Mouse (Mus musculus) kidney, postnatal 0 days (tissue): Measurements from ENCODE around the gene Sec14l4. TPM values are rescaled to one million over a fixed set of nuclear protein-coding genes. Genes with fewer than 3 reads are reported as not detected.
A peak's percentile ranks its signal among the peaks of the same experiment; 100 is the strongest.

ENCODE experiments used
- ATAC-seq: fragments of 200-750 bp; cut with Nextera tagmentation; replicated peaks from 2 replicates; pipeline ENCODE4 v1.8.0; 2017; ENCODE audit warnings: low read depth, moderate number of reproducible peaks, moderate TSS enrichment, moderate library complexity; ENCODE audit not compliant: low FRiP score
- DNase-seq: peaks from one replicate; pipeline ENCODE4 v3.0.0-alpha.2; 2016; ENCODE audit warnings: low spot score
- H3K27ac ChIP-seq: fragments of 300-500 bp; sonication (generic); 2 replicates; pipeline ENCODE4 v1.5.1; 2014; ENCODE audit warnings: mild to moderate bottlenecking
- H3K27me3 ChIP-seq: fragments of 300-500 bp; sonication (generic); 2 replicates; pipeline ENCODE4 v1.6.1; 2014; ENCODE audit warnings: low read length, mixed read lengths; ENCODE audit not compliant: insufficient read depth
- H3K36me3 ChIP-seq: fragments of 300-500 bp; sonication (generic); 2 replicates; pipeline ENCODE4 v1.6.1; 2014; ENCODE audit warnings: low read length, mixed read lengths; ENCODE audit not compliant: insufficient read depth
- H3K4me1 ChIP-seq: fragments of 300-500 bp; sonication (generic); replicated peaks from 2 replicates; pipeline ENCODE4 v1.6.1; 2014; ENCODE audit warnings: antibody characterized with exemption, low read length, mixed read lengths; ENCODE audit not compliant: insufficient read depth
- H3K4me2 ChIP-seq: fragments of 300-500 bp; sonication (generic); 2 replicates; pipeline ENCODE4 v1.6.1; 2014; ENCODE audit warnings: mild to moderate bottlenecking, low read length, moderate library complexity, mixed read lengths
- H3K4me3 ChIP-seq: fragments of 300-500 bp; sonication (generic); replicated peaks from 2 replicates; pipeline ENCODE4 v1.5.1; 2014; ENCODE audit warnings: low read depth, low read length
- H3K9ac ChIP-seq: fragments of 300-500 bp; sonication (generic); 2 replicates; pipeline ENCODE4 v1.6.1; 2014; ENCODE audit warnings: low read depth, low read length
- H3K9me3 ChIP-seq: fragments of 300-500 bp; sonication (generic); replicated peaks from 2 replicates; pipeline ENCODE4 v1.6.1; 2016; ENCODE audit warnings: low read length, inconsistent platforms, mixed read lengths
- CTCF ChIP-seq: IDR thresholded peaks from 2 replicates; pipeline ENCODE4 v1.5.1; 2016; ENCODE audit warnings: antibody characterized with exemption, low read depth, mild to moderate bottlenecking, moderate library complexity
- WGBS: fragments of 180-500 bp; shearing (Covaris S2); extraction: QIAGEN DNeasy Blood & Tissue Kit; methylation state at CpG from one replicate; pipeline ENCODE4 v1.1.7; 2014; 5-methylcytosine and 5-hydroxymethylcytosine counted together
- polyA plus RNA-seq: library from polyadenylated mRNA; unstranded; fragments of >200 nt; fragmentation: Nextera tagmentation; extraction: Ambion mirVana; gene quantifications from 2 replicates; pipeline ENCODE4 v1.2.1, GENCODE M21; 2015

The Sec14l4 gene
- polyA plus RNA-seq, 1 experiment from 2014 or later: not detected

- H3K4me2 ChIP-seq: no peak overlapping the region
- H3K4me3 ChIP-seq: no peak overlapping the region
- H3K27me3 ChIP-seq: no peaks in the 10 kb centered on the region
- no peak overlapping the region for H3K27ac ChIP-seq
- ATAC-seq (no peak), DNase-seq (peak; percentile 86)
- no peaks in the 10 kb centered on the region for H3K36me3 ChIP-seq
- TF ChIP-seq CTCF: peak; percentile 89
- no peaks in the 10 kb centered on the region for H3K4me1 ChIP-seq
- H3K9me3 ChIP-seq: no peaks in the 10 kb centered on the region
- H3K9ac ChIP-seq: no peak overlapping the region
- WGBS: 36% methylated on average over 5 of the region's 5 CpGs
Observed at GRCm38 (mm10) chr11:4083316-4084078, 52.2 kb downstream of the Sec14l4 start.

- Histone ChIP-seq H3K27ac (no peak overlapping the region), H3K36me3 (no peaks in the 10 kb centered on the region), H3K9ac (no peak overlapping the region), H3K27me3 (no peaks in the 10 kb centered on the region), H3K4me2 (no peak overlapping the region), H3K4me3 (no peak overlapping the region), H3K9me3 (no peaks in the 10 kb centered on the region), H3K4me1 (no peaks in the 10 kb centered on the region)
- WGBS: 63% methylated on average over 1 of the region's 1 CpGs
- DNase-seq (no peak), ATAC-seq (no peak)
- no peak for TF ChIP-seq CTCF
Observed at GRCm38 (mm10) chr11:4086246-4086645, 55.0 kb downstream of the Sec14l4 start.

- no peak overlapping the region for H3K4me3 ChIP-seq
- TF ChIP-seq CTCF: no peak
- H3K9me3 ChIP-seq: no peaks in the 10 kb centered on the region
- 60% methylated on average over 2 of the region's 2 CpGs for WGBS
- H3K36me3 ChIP-seq: no peaks in the 10 kb centered on the region
- no peaks in the 10 kb centered on the region for H3K27me3 ChIP-seq
- no peak overlapping the region for H3K4me2 ChIP-seq
- DNase-seq (no peak), ATAC-seq (no peak)
- no peak overlapping the region for H3K27ac ChIP-seq
- no peak overlapping the region for H3K9ac ChIP-seq
- no peaks in the 10 kb centered on the region for H3K4me1 ChIP-seq
Observed at GRCm38 (mm10) chr11:4087267-4087666, 56.0 kb downstream of the Sec14l4 start.

- H3K27me3 ChIP-seq: no peaks in the 10 kb centered on the region
- peaks cover 13% of the 10 kb centered on the region; the same call in 1 of the 2 replicates for H3K4me1 ChIP-seq
- TF ChIP-seq CTCF: no peak
- no peaks in the 10 kb centered on the region for H3K9me3 ChIP-seq
- H3K4me2 ChIP-seq: peak overlapping the region; percentile 80; the same call in 1 of the 2 replicates
- H3K36me3 ChIP-seq: no peaks in the 10 kb centered on the region
- DNase-seq (no peak), ATAC-seq (no peak)
- 81% methylated on average over 18 of the region's 18 CpGs for WGBS
- no peak overlapping the region for H3K27ac ChIP-seq
- H3K4me3 ChIP-seq: no peak overlapping the region
- H3K9ac ChIP-seq: no peak overlapping the region
Observed at GRCm38 (mm10) chr11:4093459-4094377, 62.5 kb downstream of the Sec14l4 start.

GRCm38 (mm10) chr11:4094378-4095170 lies 63.3 kb downstream of the Sec14l4 start:
- H3K27ac ChIP-seq: peak overlapping the region; percentile 81
- TF ChIP-seq CTCF: peak; percentile 83
- no peaks in the 10 kb centered on the region for H3K36me3 ChIP-seq
- H3K4me1 ChIP-seq: peaks cover 13% of the 10 kb centered on the region; the same call in 1 of the 2 replicates
- H3K4me2 ChIP-seq: peak overlapping the region; percentile 80
- WGBS: 5% methylated on average over 23 of the region's 24 CpGs
- ATAC-seq: no peak; the same call in 1 of the 2 replicates
- DNase-seq: peak; percentile 74
- peak overlapping the region; percentile 63 for H3K9ac ChIP-seq
- H3K9me3 ChIP-seq: no peaks in the 10 kb centered on the region
- H3K4me3 ChIP-seq: peak overlapping the region; percentile 46
- H3K27me3 ChIP-seq: no peaks in the 10 kb centered on the region
